Mouse (Mus musculus): ENCODE results near the gene Map2k6.

Gene Map2k6

GRCm38 (mm10) chr11:110488301-110488700 is 89.4 kb downstream of the Map2k6 start:
- DNase-seq (ENCODE audit: low spot score), result no peak

GRCm38 (mm10) chr11:110495323-110496060 is 96.6 kb downstream of the Map2k6 start:
- no peak for DNase-seq (ENCODE audit: low spot score)

- peak; percentile 53 for DNase-seq (ENCODE audit: low spot score)
These were observed 97.1 kb downstream of the Map2k6 start for GRCm38 (mm10) chr11:110496061-110496446.

- DNase-seq (ENCODE audit: low spot score), result no peak
These were observed 98.8 kb downstream of the Map2k6 start for GRCm38 (mm10) chr11:110497743-110498142.

GRCm38 (mm10) chr11:110498651-110499213 is 99.8 kb downstream of the Map2k6 start:
- DNase-seq (ENCODE audit: low spot score), result peak; percentile 68

GRCm38 (mm10) chr11:110502937-110503670 is 104.2 kb downstream of the Map2k6 start:
- DNase-seq (ENCODE audit: low spot score), result no peak

- DNase-seq (ENCODE audit: low spot score), result no peak
These were observed 112.5 kb downstream of the Map2k6 start for GRCm38 (mm10) chr11:110511466-110511865.

- DNase-seq (ENCODE audit: low spot score), result no peak
These were observed 119.7 kb downstream of the Map2k6 start for GRCm38 (mm10) chr11:110518648-110519047.

GRCm38 (mm10) chr11:110522906-110523305 is 124.0 kb downstream of the Map2k6 start:
- DNase-seq (ENCODE audit: low spot score), result no peak

- no peak for DNase-seq (ENCODE audit: low spot score)
These were observed 127.2 kb downstream of the Map2k6 start for GRCm38 (mm10) chr11:110526156-110526555.

GRCm38 (mm10) chr11:110531087-110531486 is 132.2 kb downstream of the Map2k6 start:
- DNase-seq (ENCODE audit: low spot score), result no peak

GRCm38 (mm10) chr11:110534856-110535255 is 135.9 kb downstream of the Map2k6 start:
- no peak for DNase-seq (ENCODE audit: low spot score)

GRCm38 (mm10) chr11:110536533-110536932 is 137.6 kb downstream of the Map2k6 start:
- no peak for DNase-seq (ENCODE audit: low spot score)

GRCm38 (mm10) chr11:110537602-110538001 is 138.7 kb downstream of the Map2k6 start:
- DNase-seq (ENCODE audit: low spot score), result peak; percentile 59

GRCm38 (mm10) chr11:110538206-110538605 is 139.3 kb downstream of the Map2k6 start:
- no peak for DNase-seq (ENCODE audit: low spot score)

- DNase-seq (ENCODE audit: low spot score), result no peak
These were observed 143.0 kb downstream of the Map2k6 start for GRCm38 (mm10) chr11:110541933-110542332.

- no peak for DNase-seq (ENCODE audit: low spot score)
These were observed 145.7 kb downstream of the Map2k6 start for GRCm38 (mm10) chr11:110544419-110545210.

- DNase-seq (ENCODE audit: low spot score), result no peak
These were observed 146.5 kb downstream of the Map2k6 start for GRCm38 (mm10) chr11:110545416-110545815.

- no peak for DNase-seq (ENCODE audit: low spot score)
These were observed 152.6 kb downstream of the Map2k6 start for GRCm38 (mm10) chr11:110551471-110551967.

GRCm38 (mm10) chr11:110562320-110563081 is 163.6 kb downstream of the Map2k6 start:
- no peak for DNase-seq (ENCODE audit: low spot score)

- no peak for DNase-seq (ENCODE audit: low spot score)
These were observed 164.3 kb downstream of the Map2k6 start for GRCm38 (mm10) chr11:110563272-110563671.

All from c-Kit-positive CD71-positive TER-119-positive erythroid progenitor cells, embryonic 14.5 days (primary cell).